Mouse (Mus musculus): ENCODE results near the gene Grin2b.
"Not testable (repeated sequence)": the region's sequence is repeated elsewhere in the genome, so short reads cannot be mapped to it uniquely, and the experiment has no call there.

Gene Grin2b

DNA sequence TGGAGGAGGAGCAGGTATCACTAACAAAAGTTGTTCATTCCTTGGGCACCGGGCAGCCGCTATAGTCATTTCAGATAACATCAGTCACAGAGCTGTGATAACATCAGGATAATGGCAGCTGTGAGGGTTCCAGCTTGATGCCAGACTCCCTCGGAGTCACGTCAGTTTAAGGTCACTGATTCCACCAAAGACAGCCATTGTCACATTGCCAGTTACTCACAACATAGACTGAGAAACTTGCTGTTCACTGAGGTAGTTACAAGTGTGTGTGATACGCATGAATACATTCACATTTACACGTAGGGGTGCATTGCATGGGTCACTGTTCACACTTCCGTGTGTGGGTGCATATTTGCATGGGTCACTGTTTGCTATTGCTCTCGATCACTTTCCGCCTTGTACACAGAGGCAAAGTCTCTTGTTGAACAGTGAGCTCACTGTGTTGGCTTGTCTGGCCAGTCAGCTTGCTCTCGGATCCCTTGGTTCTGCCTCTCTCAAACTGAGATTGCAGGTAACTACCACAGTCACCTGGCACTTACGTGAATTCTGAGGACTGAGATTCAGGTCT lies 383.6 kb downstream of the Grin2b start:
- no peak for DNase-seq

DNA sequence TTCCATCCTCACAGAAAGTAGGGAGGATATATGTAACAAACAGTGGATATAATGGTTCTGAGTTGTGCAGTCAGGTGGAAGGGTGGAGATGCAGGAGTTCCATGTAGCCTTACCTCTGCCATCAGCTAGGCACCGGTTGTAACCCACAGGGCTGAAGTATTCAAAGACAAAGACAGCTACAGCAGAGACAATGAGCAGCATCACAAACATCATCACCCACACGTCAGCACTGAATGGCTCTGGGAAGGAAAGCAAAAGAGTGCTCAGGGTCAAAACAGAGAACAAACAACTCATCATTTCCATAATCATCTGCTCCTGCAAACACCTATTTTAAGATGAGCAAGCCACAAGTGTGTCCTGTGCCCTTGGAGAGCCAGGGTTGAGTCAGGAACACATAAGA lies 398.6 kb downstream of the Grin2b start:
- DNase-seq: no peak

DNA sequence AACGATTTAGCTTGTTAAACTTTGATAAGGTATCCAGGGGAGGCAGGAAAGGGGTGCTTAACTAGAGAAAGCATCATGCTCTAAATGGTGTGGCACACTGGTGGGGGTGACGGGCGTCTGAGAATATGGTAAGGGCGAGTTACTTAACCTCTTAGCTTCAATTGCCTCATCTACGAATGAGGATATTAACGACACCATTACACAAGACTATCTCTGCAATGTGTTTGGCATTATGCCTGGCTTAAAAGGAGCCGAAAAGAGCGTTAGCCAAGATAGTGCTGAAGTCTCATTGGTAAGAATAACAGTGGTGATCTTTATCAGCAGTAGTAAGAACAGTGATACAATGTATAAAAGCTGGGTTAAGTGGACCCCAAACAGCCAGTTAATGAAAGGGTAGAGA lies 405.7 kb downstream of the Grin2b start:
- no peak for DNase-seq

DNA sequence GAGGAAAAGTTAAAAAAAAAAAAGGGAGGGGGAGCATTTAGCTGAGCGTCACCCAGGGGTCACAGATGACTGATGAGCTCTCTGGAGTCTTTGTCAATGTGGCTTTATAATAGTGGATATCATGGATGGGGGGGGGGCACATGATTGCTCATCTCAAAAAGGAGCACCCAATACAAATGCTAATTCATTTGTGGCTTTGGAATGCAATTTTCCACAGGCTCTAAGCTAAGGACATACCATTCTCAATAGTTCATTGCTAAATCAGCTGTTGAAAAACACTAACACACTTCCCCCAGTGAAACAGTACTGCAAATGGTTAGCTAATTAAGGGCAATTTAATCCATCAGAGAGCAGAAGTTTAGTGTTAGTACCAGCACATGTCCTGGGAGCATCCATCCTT lies 414.6 kb downstream of the Grin2b start:
- DNase-seq: no peak

DNA sequence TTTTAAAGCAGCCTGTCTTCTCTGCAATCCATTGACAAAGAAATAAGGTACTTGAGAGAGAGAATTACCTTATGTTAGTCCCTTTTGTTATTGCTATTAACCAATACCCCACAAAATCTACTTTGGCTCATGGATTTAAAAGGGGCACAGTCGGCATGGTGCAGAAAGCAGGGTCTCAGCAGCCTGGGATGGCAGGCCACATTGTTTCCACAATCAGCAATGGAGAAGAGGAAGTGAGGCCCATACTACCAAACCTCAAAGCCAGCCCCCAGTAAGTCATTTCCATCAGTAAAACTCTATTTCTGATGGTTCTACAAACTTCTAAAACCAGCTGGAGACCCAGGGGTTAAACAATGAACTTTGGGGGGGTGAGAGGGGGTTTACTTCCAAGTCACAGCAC lies 417.2 kb downstream of the Grin2b start:
- no peak for DNase-seq

DNA sequence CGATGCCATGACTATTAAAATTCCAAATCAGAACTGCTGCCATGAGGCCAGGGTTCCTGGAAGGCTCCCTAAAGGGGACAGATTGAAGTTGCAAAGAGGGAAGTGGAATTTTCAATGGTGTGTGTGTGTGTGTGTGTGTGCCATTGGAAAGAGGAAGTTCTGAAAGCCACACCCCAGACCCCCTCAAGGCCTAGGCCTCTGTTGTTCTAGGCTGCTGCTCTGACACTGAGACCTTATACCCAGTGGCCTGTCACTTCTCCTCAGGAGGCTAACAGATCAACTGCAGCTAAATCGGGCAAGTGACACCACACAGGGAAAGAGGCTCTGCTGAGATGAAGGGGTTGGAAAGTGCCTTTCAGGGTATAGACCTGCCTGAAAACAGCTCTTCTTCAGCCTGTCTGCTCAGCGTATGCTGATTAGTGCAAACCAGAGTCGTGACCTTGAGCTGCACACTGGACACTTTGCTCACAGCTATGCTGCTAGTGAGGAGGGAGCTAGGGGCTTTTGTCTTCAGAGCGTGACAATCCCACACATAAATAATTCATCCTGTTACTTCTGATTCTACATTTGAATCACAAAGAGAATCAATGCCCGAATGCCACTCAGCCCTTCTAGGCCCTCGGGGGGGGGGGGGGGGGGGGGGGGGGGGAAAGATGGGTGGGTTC lies 424.8 kb downstream of the Grin2b start:
- DNase-seq: no peak

DNA sequence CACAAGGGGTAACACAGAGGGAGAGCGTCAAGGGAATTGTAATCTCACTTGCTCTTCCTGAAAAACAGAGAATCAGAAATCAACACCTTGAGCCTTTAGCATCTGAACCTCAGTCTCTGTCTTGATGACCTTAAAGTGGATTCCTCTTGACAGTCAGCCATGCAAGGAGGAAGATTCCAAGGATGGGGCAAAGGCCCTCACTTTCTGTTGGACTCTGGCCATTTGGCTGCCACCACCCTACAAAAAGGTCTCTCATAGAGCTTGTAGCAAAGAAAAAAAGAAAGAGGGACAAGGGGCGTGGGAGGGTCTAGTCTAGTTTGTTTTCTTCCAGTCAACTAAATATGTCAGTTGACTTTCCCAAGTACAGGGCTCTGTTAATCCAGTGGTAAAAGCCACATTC lies 427.7 kb downstream of the Grin2b start:
- DNase-seq: no peak

DNA sequence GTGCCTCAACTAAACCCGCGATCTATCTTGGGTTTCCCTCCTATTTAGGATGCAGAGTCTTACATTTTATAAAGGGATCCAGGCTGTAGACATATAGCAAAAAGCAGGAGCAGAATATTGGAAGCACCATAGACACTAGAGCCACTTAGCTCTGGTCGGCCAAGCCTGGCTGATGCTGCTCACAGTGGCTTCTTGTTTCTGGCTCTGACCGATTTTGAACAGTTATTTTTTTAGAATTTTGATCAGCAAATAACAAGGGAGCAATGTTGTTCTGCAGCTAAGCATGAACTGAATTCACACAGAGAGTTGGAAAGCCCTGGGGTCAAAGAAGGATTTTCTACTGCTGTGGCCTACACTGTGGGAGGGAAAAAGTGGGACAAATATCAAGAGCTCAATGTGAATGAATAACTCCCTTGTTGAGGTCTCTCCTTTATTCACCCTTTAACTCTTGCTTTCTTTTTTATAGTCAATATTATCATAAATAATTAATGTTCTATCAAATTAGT lies 439.0 kb downstream of the Grin2b start:
- no peak for DNase-seq

DNA sequence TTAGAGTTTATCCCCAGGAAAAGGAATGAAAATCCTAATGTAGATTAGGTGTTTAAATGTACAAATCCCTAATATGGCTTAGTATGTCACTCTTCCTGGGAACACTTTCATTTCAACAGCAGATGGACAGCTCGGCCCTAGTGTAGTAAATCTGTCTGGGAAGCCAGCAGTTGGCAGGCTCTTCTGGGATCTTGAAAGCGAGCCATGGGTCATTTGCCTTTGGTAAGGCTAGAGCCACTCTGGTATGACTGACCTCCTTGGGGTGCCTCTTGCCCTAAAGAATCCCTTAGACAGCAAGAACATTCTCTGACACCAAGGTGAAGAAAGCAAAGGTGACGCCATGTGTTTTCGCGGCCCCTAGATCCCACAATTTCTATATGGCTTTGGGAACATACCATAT lies 446.2 kb downstream of the Grin2b start:
- no peak for DNase-seq

DNA sequence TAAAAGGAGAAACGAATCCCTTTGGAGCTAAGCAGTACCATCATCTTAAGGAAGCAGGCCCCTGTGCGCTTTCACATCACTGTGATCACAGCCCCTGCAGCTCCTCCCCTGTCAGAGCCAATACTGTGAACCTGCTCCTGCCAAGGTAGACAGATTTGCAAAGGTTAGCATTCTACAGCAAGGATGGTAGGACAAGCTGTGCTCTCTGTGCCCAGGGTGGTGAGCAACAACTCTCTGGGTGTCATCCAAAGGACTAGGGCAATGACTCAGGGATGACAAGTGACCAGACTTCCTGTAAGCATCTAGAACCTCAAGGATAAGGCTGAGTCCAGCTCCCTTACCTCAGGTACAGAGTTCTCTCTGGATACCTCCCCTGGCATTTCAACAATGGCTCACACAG lies 451.6 kb downstream of the Grin2b start:
- DNase-seq: no peak

DNA sequence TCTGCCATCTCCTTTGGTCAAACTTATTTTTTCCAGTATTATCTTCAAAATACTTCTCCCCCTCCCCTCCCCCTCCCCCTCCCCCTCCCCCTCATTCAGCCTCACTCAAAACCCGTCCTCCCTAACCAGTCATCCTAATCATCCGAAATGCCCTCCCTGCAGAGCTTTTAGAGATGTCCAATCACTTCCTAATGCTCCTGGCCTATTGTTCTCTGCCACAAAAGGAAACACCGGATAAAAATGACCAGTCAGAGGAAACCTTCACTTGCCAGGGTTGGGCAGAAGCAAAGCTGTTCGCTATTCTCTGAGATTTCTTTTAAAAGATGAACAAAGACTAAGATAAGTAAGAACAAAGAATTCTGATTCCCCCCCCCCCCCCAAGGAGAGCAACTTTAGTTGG lies 458.4 kb downstream of the Grin2b start:
- DNase-seq: no peak

DNA sequence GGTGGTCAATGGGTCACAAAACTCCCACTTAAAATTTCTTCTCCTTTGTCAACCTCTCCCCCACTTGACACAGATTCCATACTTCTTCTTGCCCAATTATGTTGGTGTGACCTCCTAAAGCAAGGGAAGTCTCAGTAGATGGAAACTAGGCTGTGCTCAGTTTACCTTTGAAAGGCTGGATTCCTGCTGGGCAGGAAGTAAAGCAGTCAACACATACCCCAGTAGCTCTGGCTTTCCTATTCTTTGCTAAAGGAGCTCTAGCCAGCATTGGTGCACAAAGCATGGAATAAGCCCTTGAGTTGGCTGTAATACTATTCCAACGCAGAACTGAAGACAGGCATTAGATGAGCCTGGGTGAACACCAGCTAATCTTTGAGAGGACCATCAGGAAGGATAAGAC lies 459.1 kb downstream of the Grin2b start:
- no peak for DNase-seq

DNA sequence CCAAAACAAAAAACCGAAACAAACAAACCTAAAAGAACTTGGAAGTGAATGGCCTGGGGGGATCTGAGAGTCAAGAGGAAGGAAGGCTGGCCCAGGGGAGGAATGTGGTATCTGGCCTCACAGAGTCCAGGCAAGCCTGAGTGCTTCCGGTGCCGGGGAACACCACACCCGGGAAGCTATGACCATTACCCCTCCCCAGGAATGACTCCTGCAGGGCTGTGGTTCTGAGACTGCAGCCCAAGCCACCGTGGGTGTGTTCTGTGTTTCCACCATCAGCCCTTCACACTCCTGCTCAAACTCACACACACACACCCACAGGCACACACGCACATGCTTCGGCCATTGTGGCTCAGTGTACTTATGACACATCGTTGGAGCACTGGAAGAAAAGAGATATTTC lies 459.6 kb downstream of the Grin2b start:
- no peak for DNase-seq

DNA sequence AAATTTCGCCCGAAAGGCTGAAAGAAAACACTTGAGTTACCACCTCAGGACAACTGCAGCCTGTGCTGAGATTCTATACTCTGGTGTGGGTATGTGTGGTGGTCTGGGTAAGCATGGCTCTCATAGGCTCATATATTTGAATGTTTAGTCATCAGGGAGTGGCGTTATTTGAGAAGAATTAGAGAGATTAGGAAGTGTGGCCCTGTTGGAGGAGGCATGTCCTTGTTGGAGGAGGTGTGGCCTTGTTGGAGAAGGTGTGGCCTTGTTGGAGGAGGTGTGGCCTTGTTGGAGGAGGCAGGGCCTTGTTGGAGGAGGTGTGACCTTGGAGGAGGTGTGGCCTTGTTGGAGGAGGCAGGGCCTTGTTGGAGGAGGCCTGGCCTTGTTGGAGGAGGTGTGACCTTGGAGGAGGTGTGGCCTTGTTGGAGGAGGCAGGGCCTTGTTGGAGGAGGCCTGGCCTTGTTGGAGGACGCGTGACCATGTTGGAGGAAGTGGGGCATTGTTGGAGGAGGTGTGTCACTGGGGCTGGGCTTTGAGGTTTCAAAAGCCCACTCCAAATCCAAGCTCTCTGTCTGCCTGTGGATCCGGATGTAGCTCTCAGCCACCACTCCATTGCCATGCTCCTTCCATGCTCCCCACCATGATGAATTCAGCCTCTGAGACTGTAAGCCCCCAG lies 466.3 kb downstream of the Grin2b start:
- not testable (repeated sequence) for DNase-seq

DNA sequence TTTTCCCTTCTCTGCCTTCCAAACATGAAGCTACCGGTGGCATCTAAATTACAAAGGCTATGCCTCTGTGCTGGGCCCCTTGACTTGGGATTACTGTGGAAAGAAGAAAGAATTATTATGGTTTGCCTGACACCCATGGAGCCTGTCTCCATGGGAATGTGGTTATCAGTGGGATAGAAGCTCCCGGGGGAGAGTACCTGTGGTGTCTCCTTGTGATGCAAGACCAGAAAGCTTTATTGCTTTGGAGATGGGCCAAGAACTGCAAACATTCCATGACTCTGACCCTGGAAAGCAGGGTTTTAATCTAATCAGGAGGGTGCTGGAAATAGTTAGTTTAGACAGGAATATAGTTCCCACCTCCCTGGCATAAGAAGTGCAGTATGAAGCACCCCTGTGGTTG lies 469.7 kb downstream of the Grin2b start:
- DNase-seq: no peak

DNA sequence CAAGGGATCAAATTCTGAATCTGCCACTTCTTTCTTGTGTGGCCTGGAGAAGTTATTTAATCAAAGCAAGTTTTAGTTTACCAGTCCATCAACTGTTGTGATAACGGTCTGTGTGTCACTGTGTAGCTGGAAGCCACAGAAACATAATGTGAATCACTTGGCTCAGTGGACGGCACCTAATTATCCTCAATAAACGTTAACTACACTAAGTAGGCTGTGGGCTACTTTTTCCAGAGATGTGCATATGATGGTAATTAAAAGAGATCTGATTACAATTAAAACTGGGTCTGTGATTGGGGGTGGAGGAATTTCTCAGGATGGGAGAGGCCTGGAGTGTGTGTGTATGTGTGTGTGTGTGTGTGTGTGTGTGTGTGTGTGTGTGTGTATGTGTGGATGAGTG lies 471.9 kb downstream of the Grin2b start:
- DNase-seq: no peak

DNA sequence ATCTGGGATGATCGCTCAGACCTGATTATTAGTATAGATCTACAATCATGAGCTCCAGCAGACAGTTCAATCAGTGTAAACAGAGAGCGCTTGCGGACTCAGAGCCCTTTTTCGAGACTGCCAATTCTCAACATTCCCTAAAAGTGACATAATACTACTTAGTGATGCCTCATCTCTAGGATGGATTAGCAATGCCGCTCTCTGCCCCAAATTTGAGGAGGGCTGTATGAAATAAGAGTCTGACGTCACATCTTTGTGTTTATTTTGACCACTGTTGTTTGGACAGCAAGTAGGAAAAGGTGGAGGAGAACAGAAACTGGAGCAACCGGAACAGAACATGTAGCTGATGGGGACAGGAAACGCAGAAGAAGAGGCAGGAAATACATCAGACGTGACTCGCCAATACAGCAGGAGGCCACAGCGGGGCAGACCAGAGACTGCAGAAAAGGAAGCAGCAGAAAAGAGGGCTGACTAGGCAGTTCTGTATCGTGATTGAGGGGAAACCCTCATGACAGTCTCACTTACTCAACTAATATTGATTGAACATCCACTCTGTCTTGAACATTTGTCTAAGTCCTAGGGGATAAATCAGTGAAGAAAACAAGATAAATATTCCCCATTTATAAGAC lies 472.5 kb downstream of the Grin2b start:
- DNase-seq: no peak

DNA sequence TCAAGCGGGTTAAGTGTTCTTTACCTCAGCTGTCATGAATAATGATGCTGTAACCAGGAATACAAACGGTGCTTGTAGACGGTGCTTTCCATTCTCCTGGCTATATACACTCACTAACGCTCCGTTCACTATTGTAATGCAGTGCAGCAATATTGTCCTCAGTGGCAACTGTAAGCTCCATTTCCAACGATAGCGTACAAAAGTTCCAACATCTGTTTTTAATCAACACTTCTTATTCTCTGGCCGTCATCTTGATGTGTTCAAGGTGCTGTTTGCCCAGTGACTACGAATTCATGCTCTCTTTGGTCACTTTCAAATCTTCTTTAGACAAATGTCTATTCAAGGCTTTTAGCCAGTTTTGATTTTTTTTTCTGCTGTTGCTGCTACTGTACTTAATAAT lies 480.8 kb downstream of the Grin2b start:
- DNase-seq: no peak

DNA sequence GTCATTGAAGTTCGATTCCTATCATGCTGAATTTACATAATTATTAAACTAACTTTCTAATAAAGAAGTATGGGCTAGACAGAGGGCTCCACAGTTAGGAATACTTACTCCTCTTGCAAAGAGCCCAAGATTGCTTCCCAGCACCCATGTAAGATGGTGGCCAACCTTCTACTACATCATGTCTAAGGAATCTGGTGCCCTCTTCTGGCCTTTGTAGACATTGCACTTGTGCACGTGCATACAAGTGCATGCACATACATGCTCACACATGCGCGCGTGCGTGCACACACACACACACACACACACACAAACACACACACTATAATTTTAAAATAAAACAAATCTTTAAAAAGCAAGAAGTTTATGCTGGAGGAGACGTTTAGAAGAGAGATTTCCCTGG lies 481.8 kb downstream of the Grin2b start:
- no peak for DNase-seq

DNA sequence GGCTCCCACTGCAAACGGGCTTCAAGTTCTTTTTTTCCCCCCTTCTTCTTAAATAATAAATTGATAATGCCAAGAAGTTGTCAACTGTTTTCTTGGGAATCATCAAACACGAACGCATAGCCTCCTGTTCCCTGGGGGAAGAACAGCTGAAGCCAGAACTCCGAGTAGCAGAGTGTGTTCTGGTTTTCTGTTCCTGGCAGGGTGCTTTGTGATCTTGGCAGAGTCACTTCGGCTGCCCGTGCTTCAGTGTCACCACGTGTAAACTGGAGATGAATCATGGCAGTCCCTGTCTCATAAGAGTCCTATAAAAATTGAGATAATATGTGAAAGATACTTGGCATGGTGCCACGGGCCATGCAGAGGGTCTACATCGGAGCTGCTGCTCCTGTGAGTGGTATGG lies 485.4 kb downstream of the Grin2b start:
- DNase-seq: peak; percentile 34

DNA sequence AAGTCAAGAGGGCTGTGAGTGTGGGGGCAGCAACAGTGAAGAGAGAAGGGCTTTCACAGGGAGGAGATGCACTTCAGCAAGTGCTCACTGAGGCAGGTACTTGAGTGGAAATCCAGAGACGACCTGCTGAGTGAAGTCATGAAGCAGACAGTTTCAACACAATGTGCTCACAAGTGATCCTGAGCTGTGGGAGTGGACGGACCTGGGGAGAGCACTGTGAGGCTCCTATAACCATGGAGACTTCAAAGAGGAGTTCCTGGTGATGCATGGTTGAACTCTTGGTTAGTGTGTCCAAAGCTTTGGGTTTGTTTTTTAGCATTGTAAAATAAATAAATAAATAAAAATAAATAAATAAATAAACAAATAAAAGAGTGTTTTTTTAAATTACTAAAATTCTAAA lies 489.1 kb downstream of the Grin2b start:
- DNase-seq: no peak

DNA sequence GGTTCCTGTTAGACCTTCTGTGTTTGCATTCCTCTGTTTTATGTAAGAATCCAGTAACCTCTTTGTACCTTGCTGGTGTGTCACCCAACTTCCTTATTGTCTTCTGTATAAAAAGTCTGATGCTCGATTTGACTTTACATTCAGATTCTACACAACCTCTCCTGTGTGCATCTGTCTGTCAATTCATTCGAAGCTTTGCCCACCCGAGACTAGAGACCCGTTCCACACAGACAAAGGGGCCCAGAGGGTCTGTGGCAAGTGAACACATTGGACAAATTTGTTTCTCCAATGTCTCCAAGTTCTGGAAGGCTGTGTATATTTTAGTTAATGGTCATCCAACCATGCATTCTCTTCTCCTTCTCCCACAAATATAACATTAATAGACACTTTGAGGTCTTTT lies 491.9 kb downstream of the Grin2b start:
- not testable (repeated sequence) for DNase-seq

DNA sequence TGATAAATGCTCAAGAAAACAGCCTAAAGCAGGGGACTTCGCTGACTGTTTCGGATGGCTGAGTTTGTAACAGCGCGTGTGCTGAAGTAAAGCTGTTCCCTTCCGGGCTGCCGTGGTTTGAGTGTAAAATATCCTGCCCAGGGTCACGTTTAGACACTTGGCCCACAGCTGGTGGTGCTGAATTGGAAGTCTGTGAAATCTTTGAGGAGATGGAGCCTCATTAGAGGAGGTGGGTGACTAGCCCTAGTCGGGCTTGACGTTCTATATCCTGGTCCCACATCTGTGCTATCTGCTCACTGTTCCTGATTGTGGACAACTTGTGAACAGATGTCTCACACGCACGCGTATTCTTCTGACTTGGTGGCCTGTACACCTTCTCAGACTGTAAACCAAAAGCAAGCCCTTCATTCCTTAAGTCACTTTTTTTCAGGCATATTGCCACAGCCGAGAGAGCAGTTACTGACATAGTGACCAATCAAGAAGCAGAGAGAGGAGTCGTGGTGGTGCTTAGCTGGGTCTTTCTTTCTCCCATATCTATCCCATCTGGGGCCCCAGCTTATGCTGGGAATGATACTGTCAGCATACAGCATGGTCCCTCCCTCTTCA lies 493.1 kb downstream of the Grin2b start:
- DNase-seq: no peak

DNA sequence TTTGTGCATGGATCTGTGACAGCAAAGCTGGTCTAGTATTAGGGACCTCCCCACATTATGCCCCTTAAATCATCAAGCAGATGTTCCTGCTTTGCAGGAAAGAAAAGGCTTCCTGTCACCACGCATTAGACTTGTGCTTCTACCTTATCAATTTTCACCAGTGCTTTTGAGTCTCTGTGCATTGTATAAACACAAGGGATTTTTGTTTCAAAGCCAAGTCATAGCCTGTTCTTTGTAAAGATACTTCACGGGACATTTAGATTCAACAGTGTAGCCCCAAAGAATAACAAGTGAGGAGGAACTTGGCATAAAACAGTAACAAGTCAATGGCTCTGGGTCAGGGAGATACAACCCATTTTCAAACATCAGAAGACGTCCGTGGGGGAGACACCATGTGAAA lies 498.9 kb downstream of the Grin2b start:
- DNase-seq: no peak

All from right cerebral cortex, adult 18-20 months (tissue).